Mouse (Mus musculus): ENCODE measurements around the gene Chrne. TPM values are rescaled to one million over a fixed set of nuclear protein-coding genes. Genes with fewer than 3 reads are reported as not detected.

Chrne gene
- total RNA-seq, 2 experiments from 2014 or later: not detected

GRCm38 (mm10) chr11:70635601-70636000 is 16.6 kb upstream of the Chrne start:
- no peak for ATAC-seq (replicated peaks; ENCODE audit: low FRiP score, poor library complexity, severe bottlenecking)

- ATAC-seq (replicated peaks; ENCODE audit: low FRiP score, poor library complexity, severe bottlenecking): no peak
Observed at GRCm38 (mm10) chr11:70630129-70630528, 11.1 kb upstream of the Chrne start.

- peak; percentile 65 for ATAC-seq (replicated peaks; ENCODE audit: low FRiP score, poor library complexity, severe bottlenecking)
Observed at GRCm38 (mm10) chr11:70629557-70629956, 10.5 kb upstream of the Chrne start.

- ATAC-seq (replicated peaks; ENCODE audit: low FRiP score, poor library complexity, severe bottlenecking): no peak
Observed at GRCm38 (mm10) chr11:70628431-70628830, 9.4 kb upstream of the Chrne start.

GRCm38 (mm10) chr11:70626877-70627276 is 7.9 kb upstream of the Chrne start:
- no peak for ATAC-seq (replicated peaks; ENCODE audit: low FRiP score, poor library complexity, severe bottlenecking)

- ATAC-seq (replicated peaks; ENCODE audit: low FRiP score, poor library complexity, severe bottlenecking): peak; percentile 75
Observed at GRCm38 (mm10) chr11:70625473-70625872, 6.5 kb upstream of the Chrne start.

GRCm38 (mm10) chr11:70623053-70623742 is 4.2 kb upstream of the Chrne start:
- 0 out of 2 replicates have a peak, but pooled peaks have one; percentile 38 for ATAC-seq (replicated peaks; ENCODE audit: low FRiP score, poor library complexity, severe bottlenecking)

GRCm38 (mm10) chr11:70621972-70622814 is 3.2 kb upstream of the Chrne start:
- ATAC-seq (replicated peaks; ENCODE audit: low FRiP score, poor library complexity, severe bottlenecking): no peak

- no peak for ATAC-seq (replicated peaks; ENCODE audit: low FRiP score, poor library complexity, severe bottlenecking)
Observed at GRCm38 (mm10) chr11:70615516-70616093, 3.4 kb downstream of the Chrne start, which contains the start of gene 4930544D05Rik. Gene 4930544D05Rik, plus strand, starts transcription at chr11:70615848.

GRCm38 (mm10) chr11:70615074-70615473 is 3.9 kb downstream of the Chrne start:
- ATAC-seq (replicated peaks; ENCODE audit: low FRiP score, poor library complexity, severe bottlenecking): peak; percentile 88

GRCm38 (mm10) chr11:70612505-70612904 is 6.5 kb downstream of the Chrne start:
- ATAC-seq (replicated peaks; ENCODE audit: low FRiP score, poor library complexity, severe bottlenecking): no peak

- ATAC-seq (replicated peaks; ENCODE audit: low FRiP score, poor library complexity, severe bottlenecking): no peak
Observed at GRCm38 (mm10) chr11:70610752-70611151, 8.3 kb downstream of the Chrne start.

- no peak for ATAC-seq (replicated peaks; ENCODE audit: low FRiP score, poor library complexity, severe bottlenecking)
Observed at GRCm38 (mm10) chr11:70608381-70609066, 10.5 kb downstream of the Chrne start.

GRCm38 (mm10) chr11:70607611-70608010 is 11.4 kb downstream of the Chrne start:
- no peak for ATAC-seq (replicated peaks; ENCODE audit: low FRiP score, poor library complexity, severe bottlenecking)

- ATAC-seq (replicated peaks; ENCODE audit: low FRiP score, poor library complexity, severe bottlenecking): no peak
Observed at GRCm38 (mm10) chr11:70606717-70607116, 12.3 kb downstream of the Chrne start.

- ATAC-seq (replicated peaks; ENCODE audit: low FRiP score, poor library complexity, severe bottlenecking): peak; percentile 66
Observed at GRCm38 (mm10) chr11:70605024-70605566, 13.9 kb downstream of the Chrne start.

- ATAC-seq (replicated peaks; ENCODE audit: low FRiP score, poor library complexity, severe bottlenecking): no peak
Observed at GRCm38 (mm10) chr11:70598451-70598953, 20.5 kb downstream of the Chrne start.

- peak; percentile 40; the same call in 1 of the 2 replicates for ATAC-seq (replicated peaks; ENCODE audit: low FRiP score, poor library complexity, severe bottlenecking)
Observed at GRCm38 (mm10) chr11:70597301-70597700, 21.7 kb downstream of the Chrne start.

- no peak for ATAC-seq (replicated peaks; ENCODE audit: low FRiP score, poor library complexity, severe bottlenecking)
Observed at GRCm38 (mm10) chr11:70596094-70596493, 22.9 kb downstream of the Chrne start.
